Mouse (Mus musculus) neural tube, embryonic 12.5 days (tissue): ENCODE measurements around the gene Tgfbi. TPM values are rescaled to one million over a fixed set of nuclear protein-coding genes. Genes with fewer than 3 reads are reported as not detected.

Experiments used
- ATAC-seq: fragments of 200-750 bp; cut with Nextera tagmentation; 2 replicates; pipeline ENCODE4 v1.8.0; 2017; ENCODE audit warnings: low read depth, mild to moderate bottlenecking, moderate TSS enrichment, moderate library complexity; ENCODE audit not compliant: low FRiP score
- H3K27ac ChIP-seq: fragments of 300-500 bp; sonication (generic); 2 replicates; pipeline ENCODE4 v1.5.1; 2016
- H3K27me3 ChIP-seq: fragments of 300-500 bp; sonication (generic); replicated peaks from 2 replicates; pipeline ENCODE4 v1.6.1; 2016; ENCODE audit warnings: mild to moderate bottlenecking
- H3K36me3 ChIP-seq: fragments of 300-500 bp; sonication (generic); 2 replicates; pipeline ENCODE4 v1.6.1; 2016; ENCODE audit warnings: mild to moderate bottlenecking
- H3K4me1 ChIP-seq: fragments of 300-500 bp; sonication (generic); 2 replicates; pipeline ENCODE4 v1.6.1; 2016
- H3K4me2 ChIP-seq: fragments of 300-500 bp; sonication (generic); replicated peaks from 2 replicates; pipeline ENCODE4 v1.6.1; 2016; ENCODE audit warnings: mild to moderate bottlenecking
- H3K4me3 ChIP-seq: fragments of 300-500 bp; sonication (generic); 2 replicates; pipeline ENCODE4 v1.5.1; 2016
- H3K9ac ChIP-seq: fragments of 300-500 bp; sonication (generic); 2 replicates; pipeline ENCODE4 v1.6.1; 2016; ENCODE audit warnings: mild to moderate bottlenecking
- H3K9me3 ChIP-seq: fragments of 300-500 bp; sonication (generic); 2 replicates; pipeline ENCODE4 v1.6.1; 2016; ENCODE audit warnings: mild to moderate bottlenecking
- WGBS: fragments of 180-500 bp; shearing (Covaris S2); methylation state at CpG from one replicate; pipeline ENCODE4 v1.1.7; 2016; 5-methylcytosine and 5-hydroxymethylcytosine counted together
- polyA plus RNA-seq: library from polyadenylated mRNA; unstranded; fragments of >200 nt; fragmentation: Nextera tagmentation; extraction: Ambion mirVana; gene quantifications from 2 replicates; pipeline ENCODE4 v1.2.1, GENCODE M21; 2016

Tgfbi gene
- polyA plus RNA-seq = 38.8 and 39.9 TPM in 2 replicates

DNA sequence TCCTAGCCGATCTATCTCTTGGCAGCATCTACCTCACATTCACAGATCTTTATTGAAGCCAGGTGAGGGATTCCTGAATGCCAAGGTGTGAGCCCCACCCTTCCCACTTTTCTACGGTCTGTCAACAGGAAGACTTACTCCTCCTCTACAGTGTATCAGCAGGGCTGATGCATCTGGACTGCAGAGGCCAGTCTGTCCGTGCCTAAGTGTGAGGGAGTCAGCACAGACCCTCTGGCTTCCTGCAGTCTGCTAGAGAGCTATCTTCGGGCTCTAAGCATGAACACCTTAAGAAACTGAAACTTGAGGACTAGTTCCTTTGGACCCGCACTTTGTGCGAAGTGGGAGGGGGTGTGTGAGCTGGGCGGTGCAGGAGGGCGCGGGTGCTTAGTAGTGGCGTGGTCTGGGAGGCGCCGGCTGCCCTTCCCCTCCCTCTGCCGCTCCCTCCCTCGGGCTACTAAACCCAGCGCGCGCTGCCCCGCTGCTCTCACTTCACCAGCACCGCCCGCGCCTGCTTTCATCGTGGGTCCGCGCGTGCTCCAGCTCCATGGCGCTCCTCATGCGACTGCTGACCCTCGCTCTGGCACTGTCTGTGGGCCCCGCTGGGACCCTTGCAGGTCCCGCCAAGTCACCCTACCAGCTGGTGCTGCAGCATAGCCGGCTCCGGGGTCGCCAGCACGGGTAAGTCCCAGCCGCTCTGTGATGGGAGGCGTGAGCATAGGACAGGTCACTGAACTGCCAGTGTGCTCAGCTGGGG is at the start of gene Tgfbi:
TSS of gene Tgfbi (plus strand) at position 421 of the 754 bp plus-strand sequence.
- Histone ChIP-seq H3K27me3 (peaks cover 16% of the 10 kb centered on the region), H3K4me2 (peak within 1 kb of the TSS; percentile 97)
- 3% methylated on average over 36 of the region's 36 CpGs for WGBS

DNA sequence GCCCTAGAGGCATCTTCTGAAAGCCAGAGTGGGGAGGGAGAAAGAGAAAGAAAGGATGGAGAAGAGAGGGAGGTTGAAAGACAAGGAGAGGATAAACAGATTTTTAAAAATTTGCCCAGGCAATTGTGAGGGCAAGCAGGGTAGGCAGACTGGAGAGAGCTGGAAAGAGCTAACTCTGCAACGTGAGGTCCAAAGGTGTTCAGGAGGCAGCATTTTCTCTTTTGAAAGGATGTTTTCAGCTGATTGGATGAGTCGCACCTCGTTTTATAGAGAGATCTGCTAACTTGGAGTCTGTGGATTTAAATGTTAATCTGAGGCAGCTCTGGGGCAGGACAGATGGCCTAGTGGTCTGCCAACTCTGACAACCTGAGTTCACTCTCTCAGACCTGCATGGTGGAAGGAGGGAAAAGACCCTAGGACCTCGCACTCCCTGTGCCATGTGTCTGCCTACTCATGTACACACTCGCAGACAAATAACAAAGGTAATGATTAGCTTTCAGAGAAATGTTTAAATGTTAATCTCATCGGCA is 49.4 kb upstream of the Tgfbi start:
- ATAC-seq = no peak
- WGBS = 87% methylated on average over 6 of the region's 6 CpGs
- no peak overlapping the region for H3K4me3 ChIP-seq
- no peak overlapping the region for H3K9ac ChIP-seq
- no peak overlapping the region for H3K27ac ChIP-seq
- H3K27me3 ChIP-seq = no peaks in the 10 kb centered on the region
- no peak overlapping the region for H3K4me2 ChIP-seq
- H3K9me3 ChIP-seq = no peaks in the 10 kb centered on the region
- H3K4me1 ChIP-seq = 0 out of 2 replicates have a peak, but pooled peaks cover 2% of the 10 kb centered on the region
- H3K36me3 ChIP-seq = no peaks in the 10 kb centered on the region

More for the DNA sequence above, at the start of gene Tgfbi:
- ATAC-seq = peak; percentile 65; the same call in 1 of the 2 replicates
- Histone ChIP-seq H3K36me3 (no peaks in the 10 kb centered on the region), H3K4me1 (peaks cover 21% of the 10 kb centered on the region), H3K27ac (no peak within 1 kb of the TSS), H3K4me3 (peak within 1 kb of the TSS; percentile 44), H3K9me3 (no peaks in the 10 kb centered on the region), H3K9ac (peak within 1 kb of the TSS; percentile 68)

DNA sequence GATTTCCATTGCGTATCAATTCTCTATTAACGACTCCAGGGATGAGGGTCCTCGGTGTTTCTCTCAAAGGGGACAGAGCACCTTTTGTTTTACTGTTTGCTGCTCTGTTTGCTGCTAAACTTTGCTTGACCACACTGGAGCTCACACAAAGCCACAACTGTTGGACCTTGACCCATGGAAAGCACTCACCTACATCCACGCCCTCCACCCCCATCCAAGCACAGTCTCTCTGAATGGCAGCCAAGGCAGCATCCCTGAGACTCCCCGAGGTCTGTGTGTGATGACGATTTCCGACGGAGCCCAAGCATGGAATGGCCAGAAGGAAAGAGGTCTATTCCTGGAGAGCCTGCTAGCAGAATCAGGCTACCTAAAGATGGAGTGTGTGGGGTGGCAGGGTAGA is 48.2 kb upstream of the Tgfbi start:
- H3K9ac ChIP-seq = no peak overlapping the region
- 79% methylated on average over 8 of the region's 8 CpGs for WGBS
- H3K4me1 ChIP-seq = 0 out of 2 replicates have a peak, but pooled peaks cover 2% of the 10 kb centered on the region
- no peak overlapping the region for H3K27ac ChIP-seq
- no peak overlapping the region for H3K4me3 ChIP-seq
- H3K36me3 ChIP-seq = no peaks in the 10 kb centered on the region
- H3K4me2 ChIP-seq = no peak overlapping the region
- no peaks in the 10 kb centered on the region for H3K27me3 ChIP-seq
- H3K9me3 ChIP-seq = no peaks in the 10 kb centered on the region
- no peak for ATAC-seq

DNA sequence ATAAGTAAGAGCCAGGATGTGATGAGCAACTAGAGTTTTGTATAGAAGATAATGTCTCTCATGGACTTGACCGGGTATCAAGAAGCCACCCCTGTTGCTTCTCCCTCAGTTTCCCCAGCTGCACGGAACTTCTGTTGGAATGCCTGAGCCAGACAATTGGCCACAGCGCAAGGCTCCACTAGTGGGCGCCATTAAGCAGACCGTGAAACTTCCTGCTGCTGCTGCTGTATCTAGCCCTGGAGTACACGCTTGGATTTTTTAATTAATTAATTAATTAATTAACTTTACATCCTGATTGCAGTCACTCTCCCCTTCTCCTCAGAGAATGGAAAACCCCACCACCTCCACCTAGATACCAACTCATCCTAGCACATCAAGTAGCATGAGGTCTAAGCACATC is 46.2 kb upstream of the Tgfbi start:
- Histone ChIP-seq H3K4me3 (no peak overlapping the region), H3K36me3 (no peaks in the 10 kb centered on the region), H3K9ac (no peak overlapping the region), H3K4me2 (no peak overlapping the region), H3K27me3 (no peaks in the 10 kb centered on the region), H3K4me1 (0 out of 2 replicates have a peak, but pooled peaks cover 6% of the 10 kb centered on the region), H3K27ac (no peak overlapping the region), H3K9me3 (no peaks in the 10 kb centered on the region)
- 46% methylated on average over 6 of the region's 6 CpGs for WGBS
- no peak for ATAC-seq

DNA sequence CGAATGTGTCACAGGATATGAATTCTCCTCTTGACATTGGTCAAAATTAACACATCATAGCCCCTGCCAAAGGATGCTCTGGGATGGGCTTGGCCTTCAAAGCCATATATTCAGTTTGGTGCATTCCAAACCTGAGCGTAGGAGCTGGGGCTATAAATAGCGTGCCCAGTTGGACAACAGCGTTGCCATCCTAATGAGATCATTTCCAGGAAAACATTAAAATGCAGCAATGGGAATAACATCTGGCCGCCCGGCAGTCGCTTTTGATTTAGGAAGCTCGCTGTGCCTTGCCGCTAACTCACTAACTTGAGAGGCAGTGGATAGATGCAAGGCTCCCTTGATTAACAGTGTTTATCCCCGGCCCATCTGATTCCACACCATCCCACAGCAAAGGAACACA is 43.0 kb upstream of the Tgfbi start:
- no peaks in the 10 kb centered on the region for H3K36me3 ChIP-seq
- no peak overlapping the region for H3K9ac ChIP-seq
- H3K4me1 ChIP-seq = 0 out of 2 replicates have a peak, but pooled peaks cover 4% of the 10 kb centered on the region
- no peak for ATAC-seq
- H3K27me3 ChIP-seq = no peaks in the 10 kb centered on the region
- no peak overlapping the region for H3K4me2 ChIP-seq
- no peak overlapping the region for H3K4me3 ChIP-seq
- H3K9me3 ChIP-seq = no peaks in the 10 kb centered on the region
- H3K27ac ChIP-seq = no peak overlapping the region
- 60% methylated on average over 10 of the region's 10 CpGs for WGBS

DNA sequence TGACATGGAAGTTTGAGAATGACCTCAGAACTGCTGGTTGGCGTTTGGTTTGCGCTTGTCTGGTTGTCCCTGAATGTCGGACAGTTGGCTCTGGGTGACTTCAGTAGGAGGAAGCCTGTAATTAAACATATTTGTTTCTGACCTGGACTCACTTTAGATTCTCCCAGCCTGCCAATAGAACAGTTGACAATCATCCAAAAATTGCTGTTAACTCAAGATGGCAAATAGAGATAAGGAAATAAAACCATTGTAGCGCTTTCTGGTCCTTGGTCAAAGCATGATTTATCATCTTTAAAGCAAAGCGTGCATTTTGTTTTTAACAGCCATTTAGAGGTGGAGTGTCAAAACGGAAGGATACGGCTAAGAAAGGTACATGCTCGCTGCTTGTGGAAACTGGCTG is 37.7 kb upstream of the Tgfbi start:
- H3K4me2 ChIP-seq = no peak overlapping the region
- no peak overlapping the region for H3K4me3 ChIP-seq
- H3K27me3 ChIP-seq = no peaks in the 10 kb centered on the region
- no peaks in the 10 kb centered on the region for H3K9me3 ChIP-seq
- no peaks in the 10 kb centered on the region for H3K36me3 ChIP-seq
- ATAC-seq = no peak
- H3K4me1 ChIP-seq = 0 out of 2 replicates have a peak, but pooled peaks cover 7% of the 10 kb centered on the region
- no peak overlapping the region for H3K27ac ChIP-seq
- no peak overlapping the region for H3K9ac ChIP-seq
- WGBS = 92% methylated on average over 8 of the region's 8 CpGs

DNA sequence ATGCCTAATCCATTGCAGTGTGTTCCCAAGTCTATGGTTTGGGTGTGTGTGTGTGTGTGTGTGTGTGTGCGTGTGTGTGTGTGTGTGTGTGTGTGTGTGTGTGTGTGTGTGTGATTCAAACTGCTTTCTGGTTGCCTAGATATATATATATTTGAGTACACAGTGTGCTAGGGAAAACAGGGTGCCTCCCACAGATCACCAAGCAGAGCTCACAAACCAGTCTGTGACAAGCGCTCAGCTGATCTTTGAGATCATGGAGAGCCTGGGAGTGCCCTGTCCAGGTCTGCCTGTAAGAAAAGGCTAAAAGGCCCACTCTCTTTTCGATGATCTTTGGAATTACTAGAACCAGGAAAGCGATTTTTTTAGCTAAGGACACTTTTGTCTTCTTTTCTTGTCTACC is 34.2 kb upstream of the Tgfbi start:
- Histone ChIP-seq H3K27ac (no peak overlapping the region), H3K27me3 (no peaks in the 10 kb centered on the region), H3K4me2 (no peak overlapping the region), H3K9me3 (no peaks in the 10 kb centered on the region), H3K9ac (no peak overlapping the region), H3K4me3 (no peak overlapping the region), H3K4me1 (0 out of 2 replicates have a peak, but pooled peaks cover 7% of the 10 kb centered on the region), H3K36me3 (no peaks in the 10 kb centered on the region)
- WGBS = 78% methylated on average over 4 of the region's 4 CpGs
- no peak for ATAC-seq

DNA sequence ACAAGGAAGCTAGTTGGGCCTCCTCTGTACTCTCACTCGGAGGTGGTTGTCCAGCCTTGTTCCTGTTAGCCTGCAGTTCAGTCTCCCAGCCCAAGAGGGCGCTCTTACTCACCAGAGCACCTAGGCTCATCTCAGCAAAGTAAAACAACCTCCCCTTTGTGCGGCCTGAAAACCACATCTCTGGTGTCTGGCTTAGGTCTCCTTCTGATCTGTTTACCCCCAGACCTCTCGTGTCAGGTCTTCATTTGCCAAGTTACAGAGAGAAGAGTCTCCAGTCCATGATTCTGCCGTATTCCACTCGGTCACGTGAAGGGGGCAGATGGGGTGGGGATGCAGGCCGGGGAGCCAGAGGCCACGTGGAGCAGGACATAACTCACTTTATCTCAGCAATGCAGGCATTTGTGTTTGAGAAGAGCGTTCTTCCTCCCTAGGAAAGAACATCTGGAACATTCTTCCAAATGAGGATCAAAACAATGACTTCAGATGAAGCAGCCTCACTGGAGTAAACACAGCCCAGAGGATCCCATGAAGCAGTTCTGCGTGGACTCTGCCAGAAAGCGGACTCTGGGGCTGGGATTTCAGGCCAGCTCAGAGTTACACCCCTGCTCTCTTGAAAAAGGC is 33.5 kb upstream of the Tgfbi start:
- WGBS = 56% methylated on average over 12 of the region's 12 CpGs
- H3K4me1 ChIP-seq = peaks cover 8% of the 10 kb centered on the region
- H3K9me3 ChIP-seq = no peaks in the 10 kb centered on the region
- H3K36me3 ChIP-seq = no peaks in the 10 kb centered on the region
- no peak overlapping the region for H3K27ac ChIP-seq
- H3K4me3 ChIP-seq = no peak overlapping the region
- no peak overlapping the region for H3K9ac ChIP-seq
- ATAC-seq = no peak
- no peaks in the 10 kb centered on the region for H3K27me3 ChIP-seq
- H3K4me2 ChIP-seq = no peak overlapping the region

DNA sequence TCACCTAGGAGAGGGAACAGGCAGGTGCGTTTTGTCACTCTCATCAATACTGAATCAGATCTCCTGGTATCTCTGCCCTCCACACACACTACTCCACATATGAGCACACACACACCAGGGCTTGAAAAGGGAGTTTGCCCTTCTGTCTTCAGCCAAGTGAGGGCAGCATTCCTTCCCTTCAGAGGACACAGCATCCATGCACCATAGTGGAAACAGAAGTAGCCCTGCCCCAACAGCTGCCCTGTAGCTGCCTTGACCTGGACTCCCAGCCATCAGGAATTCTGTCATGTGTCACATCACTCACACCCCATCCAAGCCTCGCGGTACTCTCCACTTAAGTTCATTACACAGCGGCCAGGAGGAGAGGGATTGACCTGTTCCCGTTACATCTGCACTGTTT is 31.2 kb upstream of the Tgfbi start:
- no peak overlapping the region for H3K4me2 ChIP-seq
- H3K4me1 ChIP-seq = peaks cover 30% of the 10 kb centered on the region
- no peak overlapping the region for H3K9ac ChIP-seq
- no peaks in the 10 kb centered on the region for H3K27me3 ChIP-seq
- H3K36me3 ChIP-seq = no peaks in the 10 kb centered on the region
- WGBS = 82% methylated on average over 5 of the region's 5 CpGs
- no peak overlapping the region for H3K27ac ChIP-seq
- H3K4me3 ChIP-seq = no peak overlapping the region
- no peak for ATAC-seq
- H3K9me3 ChIP-seq = no peaks in the 10 kb centered on the region

DNA sequence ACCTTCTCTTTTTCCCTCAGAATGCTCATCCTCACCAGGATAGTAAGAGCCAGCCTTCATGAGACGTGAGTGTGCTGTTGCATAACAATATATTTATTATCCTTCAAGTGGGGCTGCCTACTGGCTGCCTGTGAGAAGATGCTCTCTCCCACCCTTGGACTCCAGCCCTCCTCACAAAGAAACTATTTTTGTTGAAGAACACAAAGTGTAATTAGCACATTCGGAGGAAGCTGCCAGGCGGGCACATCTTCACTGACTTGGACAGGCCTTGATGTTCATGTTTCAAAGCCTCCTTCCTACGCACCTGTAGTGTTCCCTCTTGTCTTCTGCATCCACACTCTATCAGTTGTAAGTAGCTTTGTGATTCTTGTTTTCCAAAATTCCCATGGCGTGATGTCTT is 28.9 kb upstream of the Tgfbi start:
- Histone ChIP-seq H3K27ac (no peak overlapping the region), H3K4me3 (no peak overlapping the region), H3K4me2 (no peak overlapping the region), H3K27me3 (no peaks in the 10 kb centered on the region), H3K4me1 (peaks cover 32% of the 10 kb centered on the region), H3K9me3 (no peaks in the 10 kb centered on the region), H3K36me3 (no peaks in the 10 kb centered on the region), H3K9ac (no peak overlapping the region)
- ATAC-seq = no peak
- WGBS = 68% methylated on average over 5 of the region's 5 CpGs

DNA sequence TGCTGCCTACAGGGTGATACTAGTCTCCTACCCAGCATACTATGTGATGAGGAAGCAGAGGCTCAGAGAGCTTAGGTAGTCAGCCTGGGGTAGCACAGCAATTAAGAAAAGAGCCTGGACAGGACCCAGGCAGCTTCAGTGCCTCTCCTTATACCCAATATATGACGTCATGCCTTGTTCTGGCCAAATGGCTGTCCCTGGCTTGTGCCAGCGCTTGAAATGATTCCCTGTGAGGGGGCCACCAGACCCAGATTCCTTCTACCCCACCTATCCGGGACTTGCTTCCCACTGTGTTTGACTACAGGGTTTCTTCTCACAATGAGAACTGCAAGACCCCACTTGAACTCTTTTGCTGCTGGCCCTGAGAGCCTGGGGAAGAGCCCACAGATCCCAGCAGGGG is 27.8 kb upstream of the Tgfbi start:
- peak overlapping the region; percentile 93 for H3K27ac ChIP-seq
- H3K4me3 ChIP-seq = no peak overlapping the region
- peaks cover 25% of the 10 kb centered on the region for H3K4me1 ChIP-seq
- no peaks in the 10 kb centered on the region for H3K9me3 ChIP-seq
- no peaks in the 10 kb centered on the region for H3K36me3 ChIP-seq
- ATAC-seq = peak; percentile 70
- H3K27me3 ChIP-seq = no peaks in the 10 kb centered on the region
- H3K9ac ChIP-seq = 0 out of 2 replicates have a peak overlapping the region, but pooled peaks have one; percentile 38
- peak overlapping the region; percentile 50 for H3K4me2 ChIP-seq
- WGBS = under 1% methylated on average over 3 of the region's 3 CpGs

DNA sequence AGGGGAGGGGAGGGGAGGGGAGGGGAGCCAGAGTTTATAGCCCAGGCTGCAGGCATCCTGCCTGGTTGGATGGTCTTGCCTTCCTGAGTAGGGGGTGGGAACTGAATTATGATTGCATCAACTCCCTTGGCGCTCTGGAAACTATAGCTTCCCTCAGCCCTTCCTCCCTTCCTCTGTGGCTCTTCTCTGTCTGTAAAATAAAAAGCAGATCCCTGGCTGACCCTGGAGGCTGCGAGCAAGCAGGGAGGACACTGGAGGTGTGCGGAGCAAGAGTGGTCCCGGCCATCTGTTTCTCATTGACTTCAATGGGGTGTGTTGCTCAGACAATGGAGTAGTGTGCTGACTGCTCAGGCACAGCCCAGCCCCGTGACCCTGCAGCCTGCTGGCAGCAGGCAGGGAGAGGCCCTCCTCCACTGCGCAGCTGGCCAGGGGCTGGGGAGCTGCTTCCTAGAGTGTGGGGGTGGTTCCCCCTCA is 27.3 kb upstream of the Tgfbi start:
- Histone ChIP-seq H3K9me3 (no peaks in the 10 kb centered on the region), H3K4me2 (peak overlapping the region; percentile 50), H3K4me3 (no peak overlapping the region), H3K4me1 (peaks cover 25% of the 10 kb centered on the region), H3K36me3 (no peaks in the 10 kb centered on the region), H3K27ac (peak overlapping the region; percentile 93), H3K9ac (peak overlapping the region; percentile 38), H3K27me3 (no peaks in the 10 kb centered on the region)
- peak; percentile 97 for ATAC-seq
- WGBS = 0% methylated on average over 6 of the region's 6 CpGs
